Mouse (Mus musculus): ENCODE data around the gene Gbf1.

DNA sequence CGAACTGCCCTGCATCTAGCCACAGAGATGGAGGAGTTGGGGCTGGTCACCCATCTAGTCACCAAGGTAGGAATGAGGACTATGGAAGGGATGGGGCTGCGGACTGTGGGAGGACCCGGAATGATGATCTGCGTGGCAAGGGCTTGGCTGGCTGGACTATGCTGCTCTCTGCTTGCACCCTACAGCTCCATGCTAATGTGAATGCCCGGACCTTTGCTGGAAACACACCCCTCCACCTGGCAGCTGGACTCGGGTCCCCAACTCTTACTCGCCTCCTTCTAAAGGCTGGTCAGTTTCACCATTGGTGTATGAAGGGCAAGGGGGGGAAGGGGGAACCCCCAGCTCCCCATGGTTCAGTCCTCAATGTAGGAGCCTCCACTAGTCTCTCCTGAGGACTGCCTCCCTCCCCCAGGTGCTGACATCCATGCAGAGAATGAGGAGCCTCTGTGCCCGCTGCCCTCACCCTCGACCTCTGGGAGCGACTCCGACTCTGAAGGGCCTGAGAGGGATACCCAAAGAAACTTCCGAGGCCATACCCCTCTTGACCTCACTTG lies 158.1 kb downstream of the Gbf1 start:
- no peak for TF ChIP-seq CTCF (conservative IDR thresholded peaks at IDR 0.05; ENCODE audit: insufficient read depth, insufficient read length, low read depth, low read length)
- no peak for TF ChIP-seq POLR2A (IDR thresholded peaks at IDR 0.05; ENCODE audit: low read depth, low read length)

All from kidney, adult 2 months (tissue).